8 mouse cellular contexts compared by ENCODE assay signal in the genomic region with DNA sequence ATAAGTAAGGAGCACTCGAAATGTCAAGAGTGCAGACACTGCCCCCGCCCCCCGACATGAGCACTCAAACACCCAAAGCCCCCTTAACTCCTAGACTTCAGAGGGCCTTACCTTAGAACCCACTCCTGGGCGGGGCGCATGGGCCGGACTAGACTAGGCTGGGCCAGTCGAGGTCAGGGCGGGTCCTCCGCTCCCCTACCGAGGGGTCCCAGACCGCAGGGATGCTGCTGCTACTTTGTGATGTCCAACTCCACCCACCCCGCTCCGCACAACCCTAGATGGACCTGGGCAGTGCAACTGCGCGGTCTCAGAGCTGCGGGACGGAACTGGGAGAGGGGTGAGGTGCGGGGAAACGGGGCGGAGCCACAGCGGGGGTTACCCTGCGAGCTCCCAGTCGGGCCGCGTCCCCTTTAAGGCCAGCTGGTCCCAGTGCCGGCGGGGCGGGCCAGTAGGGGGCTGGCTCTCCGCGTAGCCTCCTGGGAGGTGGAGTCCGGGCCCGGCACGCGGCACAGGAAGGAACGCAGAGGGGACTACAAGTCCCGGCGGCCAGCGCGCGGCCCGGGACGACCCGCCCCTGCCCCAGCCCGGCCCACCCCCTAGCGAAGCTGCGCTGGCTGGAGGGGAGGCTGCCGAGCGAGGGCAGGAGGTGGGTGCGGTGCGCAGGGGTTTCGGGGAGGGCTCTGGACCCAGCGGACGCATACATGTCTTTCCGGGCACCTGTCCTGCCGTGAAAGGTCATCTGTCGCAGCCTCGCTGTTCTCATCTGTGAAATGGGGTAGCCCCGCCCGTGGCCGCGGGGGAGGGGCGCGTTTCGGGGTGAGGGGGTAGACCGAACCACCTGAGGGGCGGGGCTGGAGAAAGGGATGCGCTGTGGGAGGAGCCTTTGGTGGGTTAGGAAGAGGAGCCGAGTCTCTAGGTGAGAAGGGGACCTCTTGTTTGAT. TPM values are rescaled to one million over a fixed set of nuclear protein-coding genes. Genes with fewer than 3 reads are reported as not detected.
A peak's percentile ranks its signal among the peaks of the same experiment; 100 is the strongest.
DNase-seq lines count a peak whose midpoint lies in the region; ATAC-seq lines count a peak whose summit lies in the region.

Gene Usp35 (minus strand): TSS at position 295 of the 941 bp plus-strand sequence.
Gene Kctd21 (plus strand): TSS at position 602 of the 941 bp plus-strand sequence.

- peak; percentile 98 for DNase-seq in adrenal gland, adult (ENCODE audit: inconsistent age in 2 of 2, low spot score in 1 of 2)
- peak; percentile 96 for DNase-seq in embryo, embryonic 10.5 days (ENCODE audit: low spot score)
- peak; percentile 98 for DNase-seq in gastrocnemius, postnatal 14 days
- peak; percentile 93 to 99 for DNase-seq in left cerebral cortex, postnatal 10 days (ENCODE audit: extremely low spot score in 1 of 2, low spot score in 2 of 2)
- peak; percentile 96 for DNase-seq in right cerebral cortex, postnatal 25 days
- DNase-seq in urinary bladder, postnatal 4 days (ENCODE audit: low spot score in 2 of 2), result peak; percentile 94 to 95

- ATAC-seq in inflammation-experienced regulatory T-cells, adult 6 months, result peak; percentile 92
- peak; percentile 97 for ATAC-seq in megakaryocyte-erythroid progenitor cell, adult 5-6 weeks (replicated peaks; ENCODE audit: low FRiP score, low TSS enrichment, poor library complexity, severe bottlenecking)

- intact Hi-C loops in gastrocnemius, postnatal 14 days (cut with DNase I; ENCODE audit: low total_unique reads), result no loop called here
- intact Hi-C loops in left cerebral cortex, postnatal 10 days (cut with DNase I), result no loop called here

RNA-seq across cellular contexts. Expression of gene Usp35, which starts in this region (rescaled TPM):
- under 1 TPM; 0.75 to 0.76 TPM for total RNA-seq in gastrocnemius, postnatal 14 days (2021)
- polyA plus RNA-seq in inflammation-experienced regulatory T-cells, adult 6 months (2017; shearing (Covaris generic)), result 1 to 10 TPM in 2 of 3 experiments, under 1 TPM in 1; 0.87 to 2.3 (median 2.3) TPM
- 10 to 100 TPM in 1 of 2 experiments, 1 to 10 TPM in 1; 9.7 to 12.0 TPM for total RNA-seq in left cerebral cortex, postnatal 10 days (2021)
- total RNA-seq in megakaryocyte-erythroid progenitor cell, adult 5-6 weeks (2014; fragmentation: Nextera tagmentation), result 0.44 and 2.9 TPM in 2 replicates
- total RNA-seq in megakaryocyte-erythroid progenitor cell, adult 5-6 weeks (2017), result not detected in 2 replicates

RNA-seq across cellular contexts. Expression of gene Kctd21, which starts in this region (rescaled TPM):
- 1 to 10 TPM; 1.9 to 2.3 TPM for total RNA-seq in gastrocnemius, postnatal 14 days (2021)
- polyA plus RNA-seq in inflammation-experienced regulatory T-cells, adult 6 months (2017; shearing (Covaris generic)), result 1 to 10 TPM in 2 of 3 experiments, under 1 TPM in 1; 0.97 to 1.6 (median 1.5) TPM
- 1 to 10 TPM; 7.4 to 7.6 TPM for total RNA-seq in left cerebral cortex, postnatal 10 days (2021)
- 0.69 and 1.6 TPM in 2 replicates for total RNA-seq in megakaryocyte-erythroid progenitor cell, adult 5-6 weeks (2014; fragmentation: Nextera tagmentation)
- total RNA-seq in megakaryocyte-erythroid progenitor cell, adult 5-6 weeks (2017), result 0.76 and 1.7 TPM in 2 replicates

Comparison
In these comparisons a context has a peak if more than half of its experiments do, and no peak if none do; other contexts are left out.
1. Peak in every context shown above with its lines: DNase-seq and ATAC-seq.